Mouse (Mus musculus) left cerebral cortex, postnatal 36 days (tissue): ENCODE measurements around the gene Fryl. TPM values are rescaled to one million over a fixed set of nuclear protein-coding genes. Genes with fewer than 3 reads are reported as not detected.
"Not testable (repeated sequence)": the region's sequence is repeated elsewhere in the genome, so short reads cannot be mapped to it uniquely, and the experiment has no call there.

Experiments
- DNase-seq, 2 experiments: peaks; one replicate each; pipeline ENCODE4 v3.0.0; 2021 to 2022; ENCODE audit warnings: low spot score in 2 of 2, mixed read lengths in 1 of 2
- intact Hi-C: fragments of 180-260 bp; cut with DNase I; formaldehyde crosslinking; loops from one replicate; pipeline ENCODE4 v1.15.1; 2025
- total RNA-seq, 2 experiments: library from RNA; stranded (reverse); gene quantifications; 2 replicates each; pipeline ENCODE4 v1.2.3; 2021

Gene Fryl
- total RNA-seq, 2 experiments from 2014 or later = 48.6 to 80.3 TPM

DNA sequence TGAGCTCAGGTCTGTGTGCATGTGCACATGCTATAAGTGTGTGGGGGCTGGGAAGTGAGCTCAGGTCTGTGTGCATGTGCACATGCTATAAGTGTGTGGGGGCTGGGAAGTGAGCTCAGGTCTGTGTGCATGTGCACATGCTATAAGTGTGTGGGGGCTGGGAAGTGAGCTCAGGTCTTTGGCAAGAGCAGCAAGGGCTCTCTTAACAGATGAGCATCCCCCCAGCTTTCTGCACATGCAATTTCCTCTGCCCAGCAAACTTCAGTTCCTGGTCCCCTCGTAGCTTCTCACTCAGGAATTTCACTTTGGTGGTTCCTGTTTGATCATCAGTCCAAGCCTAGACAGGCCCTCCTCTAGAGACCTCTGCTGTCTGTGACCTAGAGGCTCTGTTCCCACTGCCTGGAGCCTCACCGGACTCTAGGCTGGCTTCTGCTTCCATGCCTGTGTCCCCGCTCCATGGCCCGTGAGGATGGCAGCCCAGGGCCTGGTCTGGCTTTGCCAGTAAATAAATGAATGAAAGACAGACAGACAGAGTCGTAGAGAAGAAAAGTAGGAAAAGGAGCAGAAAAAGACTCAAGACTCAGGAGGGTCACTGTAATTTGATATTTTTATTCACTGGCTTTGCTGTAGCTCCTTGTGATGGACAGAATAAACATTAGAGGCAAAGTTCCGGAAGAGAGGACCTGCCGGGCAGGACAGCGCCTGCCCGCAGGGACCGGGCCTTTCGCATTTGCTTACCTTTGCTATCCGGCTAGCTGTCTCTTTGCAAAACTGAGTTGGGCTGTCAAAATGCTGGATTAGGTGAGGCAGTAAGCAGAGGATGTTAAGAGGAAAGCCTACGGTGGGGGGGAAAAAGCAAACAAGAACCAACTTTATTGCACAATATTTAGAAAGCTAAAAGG, 192.4 kb downstream of the Fryl start:
- intact Hi-C loops = no loop called here
- DNase-seq = no peak

DNA sequence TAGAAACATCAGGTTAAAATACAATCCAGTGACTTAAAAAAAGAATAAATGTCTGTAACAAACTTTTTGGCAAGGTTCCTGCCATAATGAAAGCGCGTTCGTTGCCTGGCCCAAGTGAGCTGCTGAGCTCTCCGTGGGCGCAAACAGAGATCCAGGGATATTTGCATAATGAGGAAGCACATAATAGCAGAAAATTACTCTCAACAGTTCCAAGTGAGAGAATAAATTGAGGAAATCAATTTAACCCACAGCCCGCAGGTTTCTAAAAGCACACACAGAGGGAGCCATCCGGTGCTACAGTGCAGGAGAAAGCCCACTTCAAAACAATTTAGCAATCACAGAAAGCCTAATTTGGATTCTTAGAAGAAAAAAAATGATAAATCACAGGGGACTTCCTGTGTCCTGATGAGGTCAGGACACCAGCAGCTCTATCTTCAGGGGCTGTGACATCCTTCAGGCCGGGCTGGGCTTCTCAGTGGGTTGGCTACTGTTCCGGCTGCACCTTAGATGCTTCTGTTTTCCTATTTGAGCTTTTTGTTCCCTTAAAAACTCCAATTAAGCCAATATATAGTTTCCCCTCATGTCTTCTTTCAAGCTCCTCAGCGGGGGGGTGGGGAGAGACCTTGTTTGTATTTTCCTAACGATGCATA, 194.8 kb downstream of the Fryl start:
- intact Hi-C loops = no loop called here
- DNase-seq = no peak

DNA sequence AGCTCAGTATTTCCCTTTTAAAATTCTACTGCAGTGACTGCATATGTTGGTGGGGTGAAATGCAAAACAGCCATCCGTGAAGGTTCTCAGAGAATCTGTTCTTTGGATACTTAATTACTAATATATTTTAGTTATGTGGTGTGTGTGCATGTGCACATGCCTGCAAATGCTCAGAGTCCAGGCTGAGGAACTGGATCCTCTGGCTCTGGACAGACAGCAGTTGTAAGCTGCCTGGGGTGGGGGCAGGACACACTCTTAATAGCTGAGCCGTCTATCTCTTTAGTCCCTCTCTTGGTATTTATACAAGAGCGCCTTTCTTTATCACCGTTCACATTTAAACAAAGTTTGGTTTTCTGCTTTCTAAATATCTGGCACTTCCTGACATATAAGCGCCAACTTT, 199.5 kb downstream of the Fryl start:
- intact Hi-C loops = no loop called here
- no peak for DNase-seq

DNA sequence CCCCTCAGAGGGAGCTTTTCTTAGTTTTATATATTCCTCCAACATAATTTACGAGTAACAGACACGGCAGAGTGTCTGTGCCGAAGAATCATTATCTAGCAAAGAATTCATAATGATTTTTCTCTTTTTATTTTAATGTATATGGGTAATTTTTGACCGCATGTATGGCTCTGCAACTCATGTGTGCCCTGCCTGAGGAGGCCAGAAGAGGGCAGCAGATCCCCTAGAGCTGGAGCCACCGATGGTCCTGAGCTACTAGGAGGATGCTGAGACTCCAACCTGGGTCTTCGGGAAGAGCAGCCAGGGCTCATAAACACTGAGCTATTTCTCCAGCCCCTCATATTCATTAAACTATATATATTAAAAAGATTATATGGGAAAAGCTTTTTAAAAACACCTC, 200.0 kb downstream of the Fryl start:
- DNase-seq = no peak
- intact Hi-C loops = no loop called here

DNA sequence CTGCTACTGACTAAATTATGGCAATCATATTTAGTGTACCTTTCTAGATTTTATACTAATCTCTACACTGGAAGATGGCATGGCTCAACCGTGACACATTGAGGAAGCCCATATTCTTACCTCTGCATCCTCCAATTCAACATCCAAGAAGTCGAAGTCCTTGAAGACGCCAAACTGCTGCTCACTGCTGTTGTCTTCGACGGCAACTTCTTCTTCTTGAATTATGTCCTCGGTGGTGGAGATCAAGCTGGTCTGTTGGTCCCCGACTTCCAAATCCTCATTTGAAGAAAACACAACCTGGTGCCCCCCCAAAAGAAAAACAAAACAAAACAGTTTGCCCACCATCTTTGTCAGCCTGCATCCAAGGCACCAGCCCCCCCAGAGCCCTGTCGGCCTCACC, 202.5 kb downstream of the Fryl start:
- intact Hi-C loops = no loop called here
- no peak for DNase-seq

DNA sequence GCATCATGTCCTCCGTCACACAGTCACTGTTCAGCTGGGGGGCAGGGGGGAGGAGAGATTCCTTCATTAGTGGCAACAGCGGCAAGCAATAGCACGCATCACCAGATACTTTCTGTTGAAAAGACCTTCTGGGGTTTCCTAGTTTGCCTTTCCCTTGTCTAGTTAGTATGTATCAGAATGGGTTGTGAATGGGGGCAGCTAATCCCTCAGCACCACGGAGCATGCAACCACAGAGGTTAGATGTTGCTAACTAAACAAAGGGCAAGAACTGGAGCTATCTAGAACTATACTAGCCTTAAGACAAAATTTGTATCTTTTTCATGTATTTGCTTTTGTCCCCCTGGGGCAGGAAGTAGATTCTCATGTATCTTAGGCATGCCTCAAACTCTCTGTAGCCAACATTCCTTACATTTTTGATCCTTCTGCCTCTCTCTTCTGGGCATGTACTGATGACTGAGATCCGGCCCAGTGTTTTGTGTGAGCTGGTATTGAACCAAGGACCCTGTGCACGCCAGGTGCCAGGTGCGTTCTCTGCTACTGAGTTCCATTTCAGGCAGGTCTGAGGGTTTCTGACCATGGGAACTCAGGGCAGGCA, 208.7 kb downstream of the Fryl start:
- no peak for DNase-seq
- intact Hi-C loops = no loop called here

DNA sequence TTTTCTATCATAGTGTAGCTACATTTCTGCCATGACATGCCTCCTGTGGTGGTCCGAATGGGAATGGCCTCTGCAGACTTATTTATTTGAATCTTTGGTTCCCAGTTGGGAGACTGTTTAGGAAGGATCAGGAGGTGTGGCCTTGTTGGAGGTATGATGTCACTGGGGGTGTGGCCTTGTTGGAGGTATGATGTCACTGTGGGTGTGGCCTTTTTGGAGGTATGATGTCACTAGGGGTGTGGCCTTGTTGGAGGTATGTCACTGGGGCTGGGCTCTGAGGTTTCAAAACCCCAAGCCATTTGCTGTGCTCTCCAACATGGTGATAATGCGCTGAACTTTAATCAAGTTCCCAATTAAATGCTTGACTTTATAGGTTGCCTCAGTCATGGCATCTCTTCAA, 212.4 kb downstream of the Fryl start:
- no peak for DNase-seq

DNA sequence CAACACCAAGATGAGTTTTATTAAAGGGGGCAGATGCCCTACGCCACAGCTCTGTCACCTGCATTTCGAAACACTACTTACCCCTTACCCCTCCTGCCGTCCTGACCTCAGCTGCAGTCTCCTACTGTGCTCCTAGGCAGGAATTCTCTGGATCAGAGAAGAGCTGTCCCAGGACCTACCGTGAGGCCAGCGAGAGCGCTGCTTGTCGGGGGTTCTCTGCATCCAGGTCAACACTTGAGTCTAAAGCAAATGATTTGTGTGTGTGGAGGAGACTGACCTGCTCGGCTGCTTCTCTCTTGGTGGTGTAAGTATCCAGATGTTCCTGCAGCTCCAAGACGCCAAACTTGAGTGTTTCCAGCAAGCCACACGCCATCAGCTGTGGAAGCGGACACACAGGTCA, 223.9 kb downstream of the Fryl start:
- intact Hi-C loops = no loop called here
- no peak for DNase-seq

More for the DNA sequence above, 212.4 kb downstream of the Fryl start:
- intact Hi-C loops = no loop called here

DNA sequence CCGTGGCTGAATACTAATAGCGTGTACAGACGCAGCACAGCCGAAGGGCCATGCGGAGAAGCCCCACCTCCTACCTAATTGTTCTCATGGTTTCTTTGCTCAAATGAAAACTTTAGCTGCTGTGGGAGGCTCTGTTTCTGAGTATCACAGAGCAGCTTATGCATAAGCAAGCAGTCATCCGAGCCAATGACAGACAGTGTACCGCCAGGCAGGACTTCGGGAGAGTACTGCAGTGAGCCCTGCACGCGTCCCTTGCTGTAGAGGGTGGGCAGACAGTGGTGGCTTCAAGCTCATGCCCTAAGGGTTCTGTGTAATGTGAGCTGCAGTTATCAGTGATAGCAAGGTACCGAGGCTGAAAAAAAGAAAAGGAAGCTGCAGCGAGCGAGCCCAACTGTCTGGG, 227.8 kb downstream of the Fryl start:
- intact Hi-C loops = no loop called here
- DNase-seq = no peak

DNA sequence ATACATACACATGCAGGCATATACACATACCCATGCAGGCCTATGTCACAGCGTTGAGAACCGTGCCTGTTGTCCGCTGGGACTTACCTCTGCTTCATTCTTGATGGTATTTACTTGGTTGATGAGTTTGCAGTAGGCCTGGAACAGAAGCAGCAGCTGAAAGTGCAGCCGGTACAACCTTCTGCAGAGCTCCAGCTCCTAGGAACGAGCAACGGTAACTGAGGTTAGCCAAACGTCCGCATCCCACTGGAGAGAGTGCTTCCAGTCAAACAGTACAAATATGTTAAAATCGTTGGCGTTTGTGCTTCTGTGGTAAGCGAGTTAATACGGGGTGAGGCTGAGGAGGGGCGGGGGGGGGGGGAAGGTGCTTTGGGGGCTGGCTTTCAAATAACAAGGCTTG, 232.6 kb downstream of the Fryl start:
- no peak for DNase-seq
- intact Hi-C loops = no loop called here

DNA sequence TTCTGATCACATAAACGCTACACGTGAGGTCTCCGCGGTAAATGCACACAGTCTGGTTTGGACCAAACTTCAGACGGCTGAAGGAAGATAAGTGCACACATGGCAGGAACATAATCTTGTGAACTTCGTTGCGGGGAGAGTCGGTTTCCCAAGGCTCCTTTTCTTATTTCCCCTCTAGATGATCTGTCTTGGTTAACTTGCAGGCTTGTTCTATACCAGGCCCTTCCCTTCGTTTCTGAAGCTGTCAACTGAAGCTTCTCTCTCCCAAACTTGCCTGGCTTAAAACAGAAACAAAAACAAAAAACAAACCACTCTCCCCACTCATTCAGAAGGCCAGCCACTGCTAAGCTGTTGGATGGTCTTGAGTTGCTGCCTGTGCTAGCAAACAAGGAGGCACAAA, 241.7 kb downstream of the Fryl start:
- DNase-seq = no peak
- intact Hi-C loops = loop anchor here (5.0 kb wide), 1 partner anchor 437 kb away; no protein-coding TSS in a partner anchor

DNA sequence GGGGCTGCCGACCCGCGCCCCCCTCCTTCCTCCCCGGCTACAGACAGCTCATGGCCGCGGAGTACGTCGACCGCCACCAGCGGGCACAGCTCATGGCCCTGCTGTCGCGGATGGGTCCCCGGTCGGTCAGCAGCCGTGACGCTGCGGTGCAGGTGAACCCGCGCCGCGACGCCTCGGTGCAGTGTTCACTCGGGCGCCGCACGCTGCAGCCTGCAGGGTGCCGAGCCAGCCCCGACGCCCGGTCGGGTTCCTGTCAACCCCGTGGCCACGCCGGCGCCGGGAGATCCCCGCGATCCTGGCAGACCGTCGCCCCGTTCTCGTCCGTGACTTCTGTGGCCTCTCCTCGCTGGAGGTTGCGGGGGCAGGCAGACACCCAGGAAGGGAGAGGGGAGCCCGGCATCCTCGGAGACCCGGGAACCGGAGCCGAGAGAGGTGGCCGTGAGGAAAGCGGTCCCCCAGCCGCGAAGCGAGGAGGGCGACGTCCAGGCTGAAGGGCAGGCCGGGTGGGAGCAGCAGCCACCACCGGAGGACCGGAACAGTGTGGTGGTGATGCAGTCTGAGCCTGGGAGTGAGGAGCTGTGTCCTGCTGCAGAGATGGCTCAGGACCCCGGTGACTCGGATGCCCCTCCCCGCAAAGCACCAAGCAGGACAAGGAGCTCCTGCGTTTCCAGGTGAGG, 242.7 kb downstream of the Fryl start:
- DNase-seq, intact Hi-C loops: not testable (repeated sequence)

DNA sequence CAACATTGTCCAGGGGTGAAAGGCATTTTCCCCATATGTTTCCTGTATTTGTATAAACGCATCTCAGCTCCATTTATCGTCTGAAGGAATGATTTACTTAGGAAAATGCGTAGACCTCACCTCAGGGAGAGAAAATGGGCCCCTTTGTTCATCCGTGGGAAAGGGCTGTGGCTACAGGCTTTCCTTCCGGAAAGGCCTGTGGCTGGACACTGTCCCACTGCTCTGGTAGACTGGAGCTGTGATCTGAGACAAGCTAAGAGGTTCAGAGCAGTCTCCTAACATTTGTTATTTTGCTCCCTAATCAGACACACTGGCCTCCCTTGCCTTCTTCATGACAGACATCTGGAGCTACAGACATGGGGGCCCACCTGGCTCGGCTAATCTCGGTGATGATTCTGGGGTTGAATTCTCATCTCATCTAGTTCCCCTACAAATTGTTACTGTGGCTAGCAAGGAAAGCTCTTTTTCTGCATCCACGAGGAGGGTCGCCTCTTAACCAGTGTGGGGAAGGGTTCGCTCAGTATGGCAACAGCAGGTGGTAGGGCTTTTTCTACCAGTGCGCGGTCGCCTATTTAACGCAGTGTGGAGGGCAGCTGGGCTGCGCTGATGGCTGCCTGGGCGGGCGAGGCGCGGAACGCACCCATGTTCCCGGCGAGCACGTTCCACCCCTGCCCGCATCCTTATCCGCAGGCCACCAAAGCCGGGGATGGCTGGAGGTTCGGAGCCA, 243.4 kb downstream of the Fryl start:
- DNase-seq, intact Hi-C loops: not testable (repeated sequence)

DNA sequence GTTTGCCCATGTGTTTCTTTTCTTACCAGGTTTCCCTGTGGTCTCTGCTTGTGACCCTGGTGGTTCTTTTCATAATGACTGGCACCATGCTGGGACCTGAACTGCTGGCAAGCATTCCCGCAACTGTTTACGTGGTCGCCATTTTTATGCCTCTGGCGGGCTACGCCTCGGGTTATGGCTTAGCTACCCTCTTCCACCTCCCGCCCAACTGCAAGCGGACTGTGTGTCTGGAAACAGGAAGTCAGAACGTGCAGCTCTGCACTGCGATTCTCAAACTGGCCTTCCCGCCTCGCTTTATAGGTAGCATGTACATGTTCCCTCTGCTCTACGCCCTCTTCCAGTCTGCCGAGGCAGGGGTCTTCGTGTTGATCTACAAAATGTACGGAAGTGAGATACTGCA, 244.6 kb downstream of the Fryl start:
- DNase-seq, intact Hi-C loops: not testable (repeated sequence)

DNA sequence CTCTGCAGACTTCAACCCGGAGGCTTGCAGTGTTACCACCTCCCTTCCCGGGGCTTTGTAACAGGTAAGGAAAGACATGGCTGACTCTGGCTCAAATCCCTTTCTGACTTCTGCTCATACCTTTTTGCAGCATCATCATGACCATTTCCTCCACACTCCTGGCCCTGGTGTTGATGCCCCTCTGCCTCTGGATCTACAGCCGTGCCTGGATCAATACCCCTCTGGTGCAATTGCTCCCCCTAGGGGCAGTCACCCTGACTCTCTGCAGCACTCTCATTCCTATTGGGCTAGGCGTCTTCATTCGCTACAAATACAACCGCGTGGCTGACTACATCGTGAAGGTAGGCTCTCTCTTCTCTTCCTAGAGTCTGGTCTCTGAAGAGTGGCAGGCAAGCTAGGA, 248.2 kb downstream of the Fryl start:
- DNase-seq, intact Hi-C loops: not testable (repeated sequence)

DNA sequence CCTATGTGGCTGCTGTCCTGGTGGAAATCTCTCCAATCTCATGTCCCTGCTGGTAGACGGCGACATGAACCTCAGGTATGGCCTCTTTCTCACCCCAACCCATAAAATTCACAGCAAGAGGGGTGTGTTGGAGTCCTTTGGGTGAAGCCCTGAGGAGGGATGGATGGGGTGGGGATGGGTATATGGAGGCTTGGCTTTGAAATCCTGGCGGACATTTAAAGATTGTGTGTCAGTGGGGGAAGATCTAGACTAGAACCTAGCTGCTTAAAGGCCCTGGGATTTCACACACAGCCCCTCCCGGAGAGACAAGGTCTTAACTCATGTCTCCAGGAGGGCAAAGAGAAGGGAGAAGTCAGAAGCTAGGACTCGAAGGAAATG, 248.8 kb downstream of the Fryl start:
- intact Hi-C loops = no loop called here
- DNase-seq = no peak

DNA sequence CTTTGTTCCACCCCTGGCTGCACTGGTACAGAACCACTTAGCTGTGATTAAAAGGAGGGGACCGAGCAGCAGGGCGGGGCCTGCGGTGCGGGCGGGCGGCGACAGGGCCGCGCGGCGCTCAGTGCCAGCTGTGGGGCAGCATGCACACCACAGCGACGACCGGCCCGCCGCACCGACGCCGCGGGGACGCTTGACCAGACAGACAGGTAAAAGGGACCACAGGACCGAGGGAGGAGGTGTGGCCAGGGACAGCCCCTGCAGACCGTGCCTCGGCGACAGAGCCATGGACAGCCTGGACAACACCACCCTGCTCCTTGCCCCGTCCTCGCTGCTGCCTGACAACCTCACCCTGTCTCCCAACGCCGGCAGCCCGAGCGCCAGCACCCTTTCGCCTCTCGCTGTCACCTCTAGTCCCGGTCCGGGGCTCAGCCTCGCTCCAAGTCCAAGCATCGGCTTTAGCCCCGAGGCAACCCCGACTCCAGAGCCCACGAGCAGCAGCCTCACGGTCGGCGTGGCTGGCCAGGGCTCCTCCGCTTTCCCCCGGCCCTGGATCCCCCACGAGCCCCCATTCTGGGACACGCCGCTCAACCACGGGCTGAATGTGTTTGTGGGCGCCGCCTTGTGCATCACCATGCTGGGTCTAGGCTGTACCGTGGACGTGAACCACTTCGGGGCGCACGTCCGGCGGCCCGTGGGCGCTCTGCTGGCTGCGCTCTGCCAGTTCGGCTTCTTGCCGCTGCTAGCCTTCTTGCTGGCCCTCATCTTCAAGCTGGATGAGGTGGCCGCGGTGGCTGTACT, 249.4 kb downstream of the Fryl start, which contains the start of gene Slc10a4:
Slc10a4 (plus strand) TSS at position 100 of the 798 bp plus-strand sequence.
- no peak for DNase-seq
- intact Hi-C loops = no loop called here

DNA sequence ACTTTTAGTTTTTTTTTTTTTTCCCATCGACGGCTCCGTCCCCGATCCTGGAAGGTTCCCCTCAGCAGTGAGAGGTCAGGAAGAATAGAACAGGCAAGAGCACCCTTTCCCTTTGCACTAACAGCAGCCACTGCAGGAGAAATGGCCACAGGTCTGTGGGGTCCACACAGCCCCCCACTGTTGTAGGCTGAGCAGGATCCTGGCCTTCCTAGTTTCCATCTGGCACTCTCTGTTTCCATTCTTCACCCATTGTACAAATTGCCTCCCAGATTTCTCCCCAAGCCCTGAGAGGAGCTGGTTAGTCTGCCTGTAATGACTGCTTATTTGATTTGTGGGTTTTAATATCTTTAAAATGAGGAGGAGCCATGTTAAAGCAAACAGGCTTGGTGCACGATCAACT, 252.4 kb downstream of the Fryl start:
- intact Hi-C loops = no loop called here
- no peak for DNase-seq

DNA sequence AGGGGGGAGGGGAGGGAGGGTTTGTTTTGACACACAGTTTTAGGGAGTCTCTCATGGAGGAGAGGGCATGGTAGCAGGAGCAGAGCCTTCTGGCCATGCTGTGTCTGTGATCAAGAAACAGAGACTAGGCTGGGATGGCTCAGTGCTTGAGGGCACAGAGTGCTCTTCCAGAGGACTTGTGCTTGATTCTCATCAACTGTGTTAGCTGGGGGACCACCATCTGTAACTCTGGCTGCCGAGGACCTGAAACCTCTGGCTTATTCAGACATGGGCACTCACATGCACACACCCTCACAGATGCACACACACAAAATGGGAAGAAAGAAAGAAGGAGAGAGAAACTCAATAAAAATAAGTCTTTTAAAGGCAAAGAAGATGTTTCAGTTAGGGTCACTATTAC, 257.9 kb downstream of the Fryl start:
- intact Hi-C loops, DNase-seq: not testable (repeated sequence)
